Mouse (Mus musculus): ENCODE measurements at regions not wholly inside any gene's neighbourhood (a gene's known extent, or its start where the extent isn't known, plus 50 kb on each side); places are given as distances from the start of the nearest gene placed in this dataset.

- ATAC-seq (ENCODE audit: low FRiP score) = no peak
- no peak overlapping the region for H3K9ac ChIP-seq
- no peak for DNase-seq (ENCODE audit: low spot score)
- H3K36me3 ChIP-seq (replicated peaks; ENCODE audit: control insufficient read depth, insufficient read depth) = no peaks in the 10 kb centered on the region
- no peak overlapping the region for H3K27ac ChIP-seq
- H3K27me3 ChIP-seq (ENCODE audit: control insufficient read depth, insufficient read depth, low read length) = no peaks in the 10 kb centered on the region
- H3K9me3 ChIP-seq (ENCODE audit: control insufficient read depth, low read length) = no peaks in the 10 kb centered on the region
- no peak overlapping the region for H3K4me3 ChIP-seq (replicated peaks; ENCODE audit: low read length)
- no peak overlapping the region for H3K4me2 ChIP-seq (replicated peaks)
- no peaks in the 10 kb centered on the region for H3K4me1 ChIP-seq (replicated peaks; ENCODE audit: control insufficient read depth, insufficient read depth, low read length)
- WGBS = 83% methylated on average over 4 of the region's 4 CpGs
Observed at GRCm38 (mm10) chr5:133113946-133114345, 570.8 kb upstream of the Auts2 start.

- 99% methylated on average over 2 of the region's 2 CpGs for WGBS
- ATAC-seq (ENCODE audit: low FRiP score) = no peak
- no peaks in the 10 kb centered on the region for H3K9me3 ChIP-seq (ENCODE audit: control insufficient read depth, low read length)
Observed at GRCm38 (mm10) chr5:133113183-133113582, 570.0 kb upstream of the Auts2 start.

GRCm38 (mm10) chr5:133106691-133107354 is 563.7 kb upstream of the Auts2 start:
- H3K36me3 ChIP-seq (replicated peaks; ENCODE audit: control insufficient read depth, insufficient read depth) = no peaks in the 10 kb centered on the region
- ATAC-seq (ENCODE audit: low FRiP score) (peak; percentile 79; the same call in 1 of the 2 replicates), DNase-seq (ENCODE audit: low spot score) (peak; percentile 82)
- WGBS = 20% methylated on average over 8 of the region's 8 CpGs
- H3K27ac ChIP-seq = 0 out of 2 replicates have a peak overlapping the region, but pooled peaks have one; percentile 45
- H3K9ac ChIP-seq = no peak overlapping the region
- H3K27me3 ChIP-seq (ENCODE audit: control insufficient read depth, insufficient read depth, low read length) = no peaks in the 10 kb centered on the region
- H3K9me3 ChIP-seq (ENCODE audit: control insufficient read depth, low read length) = no peaks in the 10 kb centered on the region
- H3K4me2 ChIP-seq (replicated peaks) = 0 out of 2 replicates have a peak overlapping the region, but pooled peaks have one; percentile 13
- H3K4me1 ChIP-seq (replicated peaks; ENCODE audit: control insufficient read depth, insufficient read depth, low read length) = peaks cover 6% of the 10 kb centered on the region; the same call in 1 of the 2 replicates
- H3K4me3 ChIP-seq (replicated peaks; ENCODE audit: low read length) = no peak overlapping the region

More at GRCm38 (mm10) chr5:133113183-133113582, 570.0 kb upstream of the Auts2 start:
- no peak overlapping the region for H3K4me3 ChIP-seq (replicated peaks; ENCODE audit: low read length)
- no peak overlapping the region for H3K4me2 ChIP-seq (replicated peaks)
- no peak overlapping the region for H3K9ac ChIP-seq
- no peaks in the 10 kb centered on the region for H3K27me3 ChIP-seq (ENCODE audit: control insufficient read depth, insufficient read depth, low read length)
- H3K4me1 ChIP-seq (replicated peaks; ENCODE audit: control insufficient read depth, insufficient read depth, low read length) = no peaks in the 10 kb centered on the region
- no peak for DNase-seq (ENCODE audit: low spot score)
- H3K27ac ChIP-seq = no peak overlapping the region
- H3K36me3 ChIP-seq (replicated peaks; ENCODE audit: control insufficient read depth, insufficient read depth) = no peaks in the 10 kb centered on the region

GRCm38 (mm10) chr5:133096340-133096739 is 553.2 kb upstream of the Auts2 start:
- H3K27ac ChIP-seq = no peak overlapping the region
- no peak overlapping the region for H3K9ac ChIP-seq
- no peak overlapping the region for H3K4me2 ChIP-seq (replicated peaks)
- H3K4me3 ChIP-seq (replicated peaks; ENCODE audit: low read length) = no peak overlapping the region
- 27% methylated on average over 1 of the region's 1 CpGs for WGBS
- no peaks in the 10 kb centered on the region for H3K9me3 ChIP-seq (ENCODE audit: control insufficient read depth, low read length)
- H3K36me3 ChIP-seq (replicated peaks; ENCODE audit: control insufficient read depth, insufficient read depth) = no peaks in the 10 kb centered on the region
- H3K27me3 ChIP-seq (ENCODE audit: control insufficient read depth, insufficient read depth, low read length) = 0 out of 2 replicates have a peak, but pooled peaks cover 4% of the 10 kb centered on the region
- no peak for ATAC-seq (ENCODE audit: low FRiP score)
- no peaks in the 10 kb centered on the region for H3K4me1 ChIP-seq (replicated peaks; ENCODE audit: control insufficient read depth, insufficient read depth, low read length)
- no peak for DNase-seq (ENCODE audit: low spot score)

GRCm38 (mm10) chr5:133084859-133085258 is 541.7 kb upstream of the Auts2 start:
- DNase-seq (ENCODE audit: low spot score) (no peak), ATAC-seq (ENCODE audit: low FRiP score) (no peak)
- Histone ChIP-seq H3K27me3 (ENCODE audit: control insufficient read depth, insufficient read depth, low read length) (no peaks in the 10 kb centered on the region), H3K27ac (no peak overlapping the region), H3K4me1 (replicated peaks; ENCODE audit: control insufficient read depth, insufficient read depth, low read length) (no peaks in the 10 kb centered on the region), H3K36me3 (replicated peaks; ENCODE audit: control insufficient read depth, insufficient read depth) (no peaks in the 10 kb centered on the region), H3K9ac (no peak overlapping the region), H3K9me3 (ENCODE audit: control insufficient read depth, low read length) (no peaks in the 10 kb centered on the region), H3K4me3 (replicated peaks; ENCODE audit: low read length) (no peak overlapping the region), H3K4me2 (replicated peaks) (no peak overlapping the region)
- WGBS = 74% methylated on average over 1 of the region's 1 CpGs

- WGBS = 70% methylated on average over 2 of the region's 2 CpGs
- no peak for DNase-seq (ENCODE audit: low spot score)
- Histone ChIP-seq H3K9me3 (ENCODE audit: control insufficient read depth, low read length) (no peaks in the 10 kb centered on the region), H3K4me2 (replicated peaks) (no peak overlapping the region), H3K36me3 (replicated peaks; ENCODE audit: control insufficient read depth, insufficient read depth) (no peaks in the 10 kb centered on the region), H3K4me1 (replicated peaks; ENCODE audit: control insufficient read depth, insufficient read depth, low read length) (0 out of 2 replicates have a peak, but pooled peaks cover 4% of the 10 kb centered on the region), H3K9ac (no peak overlapping the region), H3K27ac (no peak overlapping the region), H3K27me3 (ENCODE audit: control insufficient read depth, insufficient read depth, low read length) (no peaks in the 10 kb centered on the region), H3K4me3 (replicated peaks; ENCODE audit: low read length) (no peak overlapping the region)
- ATAC-seq (ENCODE audit: low FRiP score) = no peak
Observed at GRCm38 (mm10) chr5:133080751-133081150, 537.6 kb upstream of the Auts2 start.

GRCm38 (mm10) chr5:133078916-133079315 is 535.8 kb upstream of the Auts2 start:
- Histone ChIP-seq H3K9me3 (ENCODE audit: control insufficient read depth, low read length) (no peaks in the 10 kb centered on the region), H3K4me3 (replicated peaks; ENCODE audit: low read length) (no peak overlapping the region), H3K27ac (no peak overlapping the region), H3K4me1 (replicated peaks; ENCODE audit: control insufficient read depth, insufficient read depth, low read length) (0 out of 2 replicates have a peak, but pooled peaks cover 4% of the 10 kb centered on the region), H3K4me2 (replicated peaks) (no peak overlapping the region), H3K9ac (no peak overlapping the region), H3K36me3 (replicated peaks; ENCODE audit: control insufficient read depth, insufficient read depth) (no peaks in the 10 kb centered on the region), H3K27me3 (ENCODE audit: control insufficient read depth, insufficient read depth, low read length) (no peaks in the 10 kb centered on the region)
- WGBS = 63% methylated on average over 3 of the region's 3 CpGs
- ATAC-seq (ENCODE audit: low FRiP score) = no peak
- DNase-seq (ENCODE audit: low spot score) = no peak

- DNase-seq (ENCODE audit: low spot score) (no peak), ATAC-seq (ENCODE audit: low FRiP score) (no peak)
- no peak overlapping the region for H3K4me3 ChIP-seq (replicated peaks; ENCODE audit: low read length)
- 72% methylated on average over 4 of the region's 4 CpGs for WGBS
- no peak overlapping the region for H3K27ac ChIP-seq
- no peaks in the 10 kb centered on the region for H3K36me3 ChIP-seq (replicated peaks; ENCODE audit: control insufficient read depth, insufficient read depth)
- H3K9ac ChIP-seq = no peak overlapping the region
- no peak overlapping the region for H3K4me2 ChIP-seq (replicated peaks)
- no peaks in the 10 kb centered on the region for H3K27me3 ChIP-seq (ENCODE audit: control insufficient read depth, insufficient read depth, low read length)
- no peaks in the 10 kb centered on the region for H3K9me3 ChIP-seq (ENCODE audit: control insufficient read depth, low read length)
- 0 out of 2 replicates have a peak, but pooled peaks cover 4% of the 10 kb centered on the region for H3K4me1 ChIP-seq (replicated peaks; ENCODE audit: control insufficient read depth, insufficient read depth, low read length)
Observed at GRCm38 (mm10) chr5:133078390-133078789, 535.2 kb upstream of the Auts2 start.

- H3K4me2 ChIP-seq (replicated peaks) = no peak overlapping the region
- no peaks in the 10 kb centered on the region for H3K27me3 ChIP-seq (ENCODE audit: control insufficient read depth, insufficient read depth, low read length)
- H3K27ac ChIP-seq = no peak overlapping the region
- ATAC-seq (ENCODE audit: low FRiP score) (no peak), DNase-seq (ENCODE audit: low spot score) (no peak)
- H3K4me1 ChIP-seq (replicated peaks; ENCODE audit: control insufficient read depth, insufficient read depth, low read length) = 0 out of 2 replicates have a peak, but pooled peaks cover 4% of the 10 kb centered on the region
- no peak overlapping the region for H3K4me3 ChIP-seq (replicated peaks; ENCODE audit: low read length)
- H3K36me3 ChIP-seq (replicated peaks; ENCODE audit: control insufficient read depth, insufficient read depth) = no peaks in the 10 kb centered on the region
- H3K9me3 ChIP-seq (ENCODE audit: control insufficient read depth, low read length) = no peaks in the 10 kb centered on the region
- 49% methylated on average over 2 of the region's 2 CpGs for WGBS
- no peak overlapping the region for H3K9ac ChIP-seq
Observed at GRCm38 (mm10) chr5:133073317-133073716, 530.2 kb upstream of the Auts2 start.

Data from hindbrain, embryonic 14.5 days (tissue).